Mouse (Mus musculus) CH12.LX (cell line): ENCODE results near the gene Gm15737. TPM values are rescaled to one million over a fixed set of nuclear protein-coding genes. Genes with fewer than 3 reads are reported as not detected.

Experiments used
- DNase-seq: peaks from one replicate; pipeline ENCODE4 v3.0.0-alpha.2; 2013; ENCODE audit errors: extremely low read depth
- H3K27ac ChIP-seq: 2 replicates; pipeline ENCODE4 v1.5.1; 2012; ENCODE audit warnings: low read depth, mild to moderate bottlenecking, control low read depth, moderate library complexity; ENCODE audit not compliant: insufficient read depth
- H3K27me3 ChIP-seq: replicated peaks from 2 replicates; pipeline ENCODE3; 2012; ENCODE audit warnings: inconsistent platforms
- H3K36me3 ChIP-seq, 2 experiments: replicated peaks in 1 of 2; 2 replicates each; pipeline versions ENCODE3 to v1.6.1; 2012; ENCODE audit warnings: inconsistent platforms in 1 of 2, low read length in 1 of 2, mild to moderate bottlenecking in 1 of 2, mixed read lengths in 1 of 2, moderate library complexity in 1 of 2; ENCODE audit not compliant: control insufficient read depth in 1 of 2, insufficient read depth in 1 of 2
- H3K4me1 ChIP-seq, 2 experiments: 2 replicates each; pipeline ENCODE4 v1.6.1; 2012; ENCODE audit warnings: inconsistent platforms in 1 of 2, moderate library complexity in 1 of 2; ENCODE audit not compliant: insufficient read depth in 2 of 2, control insufficient read depth in 1 of 2
- H3K4me2 ChIP-seq: 2 replicates; pipeline ENCODE4 v1.6.1; 2012; ENCODE audit warnings: low read depth, mild to moderate bottlenecking, control low read depth; ENCODE audit not compliant: poor library complexity, insufficient read depth, severe bottlenecking
- H3K4me3 ChIP-seq, 3 experiments: fragments of 150-350 bp in 1 of 3; sonication (generic) in 1 of 3; replicated peaks in 1 of 3; 2 replicates each; pipeline versions ENCODE3 to v1.5.1; 2011 to 2012; ENCODE audit warnings: low read depth in 2 of 3, low read length in 2 of 3, mild to moderate bottlenecking in 2 of 3, moderate library complexity in 2 of 3, control low read depth in 1 of 3, improper control_type of control experiment in 1 of 3, inconsistent platforms in 1 of 3, mixed read lengths in 1 of 3; ENCODE audit not compliant: poor library complexity in 1 of 3
- H3K79me2 ChIP-seq: replicated peaks from 2 replicates; pipeline ENCODE4 v1.6.1; 2012; ENCODE audit warnings: mild to moderate bottlenecking, moderate library complexity; ENCODE audit not compliant: control insufficient read depth, poor library complexity, insufficient read depth, severe bottlenecking; ENCODE audit errors: extremely low read depth
- H3K9ac ChIP-seq: 2 replicates; pipeline ENCODE4 v1.6.1; 2012; ENCODE audit warnings: low read depth, mild to moderate bottlenecking, control low read depth, moderate library complexity; ENCODE audit not compliant: insufficient read depth
- H3K9me3 ChIP-seq: replicated peaks from 2 replicates; pipeline ENCODE3; 2012; ENCODE audit warnings: low read length, inconsistent platforms, mixed read lengths
- CHD1 ChIP-seq: IDR thresholded peaks from 2 replicates; pipeline ENCODE4 v1.6.1; 2012; ENCODE audit warnings: low read depth, low read length, improper control_type of control experiment, inconsistent platforms
- CHD2 ChIP-seq: IDR thresholded peaks from 2 replicates; pipeline ENCODE4 v1.6.1; 2011; ENCODE audit warnings: low read length, improper control_type of control experiment
- CTCF ChIP-seq, 2 experiments: IDR thresholded peaks in 1 of 2; conservative IDR thresholded peaks in 1 of 2; 2 replicates each; pipeline ENCODE4 v1.5.1; 2011 to 2012; ENCODE audit warnings: low read depth in 2 of 2, low read length in 2 of 2, improper control_type of control experiment in 1 of 2, inconsistent platforms in 1 of 2, mild to moderate bottlenecking in 1 of 2, moderate library complexity in 1 of 2
- IRF4 ChIP-seq: IDR thresholded peaks from 2 replicates; pipeline ENCODE4 v1.6.1; 2014; ENCODE audit warnings: low read depth, mild to moderate bottlenecking, inconsistent platforms, low read length, improper control_type of control experiment
- JUN ChIP-seq: IDR thresholded peaks from 2 replicates; pipeline ENCODE4 v1.6.1; 2011; ENCODE audit warnings: low read depth, mild to moderate bottlenecking, low read length, improper control_type of control experiment, moderate library complexity; ENCODE audit not compliant: insufficient read depth
- JUND ChIP-seq: conservative IDR thresholded peaks from 2 replicates; pipeline ENCODE4 v1.6.1; 2011; ENCODE audit warnings: low read depth, low read length, improper control_type of control experiment
- KAT2A ChIP-seq: IDR thresholded peaks from 2 replicates; pipeline ENCODE4 v1.6.1; 2012; ENCODE audit warnings: low read length, improper control_type of control experiment, inconsistent platforms; ENCODE audit not compliant: insufficient replicate concordance
- MAZ ChIP-seq: IDR thresholded peaks from 2 replicates; pipeline ENCODE4 v1.6.1; 2012; ENCODE audit warnings: low read depth, mild to moderate bottlenecking, inconsistent platforms, low read length, improper control_type of control experiment, moderate library complexity
- MXI1 ChIP-seq: IDR thresholded peaks from 2 replicates; pipeline ENCODE4 v1.6.1; 2011; ENCODE audit warnings: mild to moderate bottlenecking, low read depth, low read length, improper control_type of control experiment
- MYC ChIP-seq: IDR thresholded peaks from 2 replicates; pipeline ENCODE4 v1.6.1; 2011; ENCODE audit warnings: low read depth, mild to moderate bottlenecking, improper control_type of control experiment, low read length
- NELFE ChIP-seq: IDR thresholded peaks from 2 replicates; pipeline ENCODE4 v1.6.1; 2011; ENCODE audit warnings: low read depth, low read length, improper control_type of control experiment
- PAX5 ChIP-seq: IDR thresholded peaks from 2 replicates; pipeline ENCODE4 v1.6.1; 2012; ENCODE audit warnings: low read length, inconsistent platforms, mixed read lengths
- POLR2A ChIP-seq: IDR thresholded peaks from 2 replicates; pipeline ENCODE4 v1.6.1; 2011; ENCODE audit warnings: low read depth, mild to moderate bottlenecking, improper control_type of control experiment, low read length
- RAD21 ChIP-seq: IDR thresholded peaks from 2 replicates; pipeline ENCODE4 v1.6.1; 2011; ENCODE audit warnings: low read depth, mild to moderate bottlenecking, low read length, improper control_type of control experiment, moderate library complexity
- SMC3 ChIP-seq: IDR thresholded peaks from 2 replicates; pipeline ENCODE4 v1.6.1; 2011; ENCODE audit warnings: low read depth, low read length, improper control_type of control experiment
- TCF12 ChIP-seq: IDR thresholded peaks from 2 replicates; pipeline ENCODE4 v1.6.1; 2014; ENCODE audit warnings: low read depth, mild to moderate bottlenecking, inconsistent platforms, low read length, improper control_type of control experiment
- USF1 ChIP-seq: IDR thresholded peaks from 2 replicates; pipeline ENCODE4 v1.6.1; 2014; ENCODE audit warnings: low read depth, mild to moderate bottlenecking, inconsistent platforms, low read length, improper control_type of control experiment
- ZKSCAN1 ChIP-seq: IDR thresholded peaks from 2 replicates; pipeline ENCODE4 v1.6.1; 2012; ENCODE audit warnings: low read depth, inconsistent platforms, low read length, improper control_type of control experiment, borderline replicate concordance
- ZNF384 ChIP-seq: IDR thresholded peaks from 2 replicates; pipeline ENCODE4 v1.6.1; 2012; ENCODE audit warnings: low read depth, low read length, improper control_type of control experiment, inconsistent platforms
- dilution Hi-C: fragments of 300-500 bp; cut with MboI; formaldehyde crosslinking; loops from 2 replicates; pipeline ENCODE4 v1.14.3; 2020; ENCODE audit warnings: low sequenced_read_pairs; ENCODE audit not compliant: extremely low pct_unique_long_range_greater_than_20kb, extremely low pct_ligation_motif_present
- in situ Hi-C: fragments of 300-500 bp; cut with MboI; formaldehyde crosslinking; loops from 3 replicates; pipeline ENCODE4 v1.14.3; 2019; ENCODE audit warnings: low sequenced_read_pairs, low pct_ligation_motif_present, low pct_unique_long_range_greater_than_20kb, mixed read lengths
- polyA plus RNA-seq: library from polyadenylated mRNA; unstranded; fragments of >175 nt; gene quantifications from 2 replicates; pipeline ENCODE4 v1.2.1, GENCODE M21; 2012; ENCODE audit warnings: low read depth; ENCODE audit not compliant: insufficient read length
- total RNA-seq, 2 experiments: library from RNA; depleted of rRNA; stranded (reverse); fragments of 300-350 nt in 1 of 2; fragments of >200 nt in 1 of 2; gene quantifications; 2 replicates each; pipeline ENCODE4 v1.2.3; 2012 to 2014

The Gm15737 gene
- total and polyA plus RNA-seq, 3 experiments: not detected

- H3K4me1 ChIP-seq: no peaks in the 10 kb centered on the region
- no peak overlapping the region for H3K9ac ChIP-seq
- in situ Hi-C loops (no loop called here), dilution Hi-C loops (no loop called here)
- H3K27me3 ChIP-seq: no peaks in the 10 kb centered on the region
- no peak overlapping the region for H3K4me2 ChIP-seq
- H3K9me3 ChIP-seq: peaks cover 74% of the 10 kb centered on the region
- H3K4me3 ChIP-seq: no peak overlapping the region
- TF ChIP-seq KAT2A: no peak
- H3K79me2 ChIP-seq: no peaks in the 10 kb centered on the region
- H3K27ac ChIP-seq: no peak overlapping the region
- no peaks in the 10 kb centered on the region for H3K36me3 ChIP-seq
- DNase-seq: no peak
Observed at GRCm38 (mm10) chr6:92904491-92904890, 35.3 kb downstream of the Gm15737 start.

GRCm38 (mm10) chr6:92905922-92906321, 36.8 kb downstream of the Gm15737 start:
- H3K9me3 ChIP-seq: peaks cover 73% of the 10 kb centered on the region
- no peak overlapping the region for H3K4me3 ChIP-seq
- no peak for DNase-seq
- no peak for TF ChIP-seq PAX5
- TF ChIP-seq ZNF384: no peak
- no peak for TF ChIP-seq MYC
- no peak for TF ChIP-seq JUND
- TF ChIP-seq RAD21: no peak
- TF ChIP-seq ZKSCAN1: no peak
- no peak for TF ChIP-seq CHD1
- TF ChIP-seq CTCF (conservative IDR thresholded peaks at IDR 0.05 in 1 of 2, IDR thresholded peaks at IDR 0.05 in 1 of 2; ENCODE audit: low read depth in 2 of 2, low read length in 2 of 2): no peak
- no peak for TF ChIP-seq TCF12
- TF ChIP-seq NELFE: no peak
- TF ChIP-seq USF1: no peak
- TF ChIP-seq MAZ: no peak
- TF ChIP-seq MXI1: no peak
- no peak for TF ChIP-seq CHD2
- TF ChIP-seq SMC3: no peak
- no peak for TF ChIP-seq IRF4
- no peak for TF ChIP-seq KAT2A
- no peak for TF ChIP-seq JUN
- TF ChIP-seq POLR2A: no peak
- in situ Hi-C loops: no loop called here
- H3K27me3 ChIP-seq: no peaks in the 10 kb centered on the region
- no peak overlapping the region for H3K9ac ChIP-seq
- no peak overlapping the region for H3K4me2 ChIP-seq
- H3K36me3 ChIP-seq: no peaks in the 10 kb centered on the region
- dilution Hi-C loops: no loop called here
- no peak overlapping the region for H3K27ac ChIP-seq
- H3K79me2 ChIP-seq: no peaks in the 10 kb centered on the region
- H3K4me1 ChIP-seq: no peaks in the 10 kb centered on the region
